7 mouse cellular contexts compared by ENCODE assay signal in the genomic region with DNA sequence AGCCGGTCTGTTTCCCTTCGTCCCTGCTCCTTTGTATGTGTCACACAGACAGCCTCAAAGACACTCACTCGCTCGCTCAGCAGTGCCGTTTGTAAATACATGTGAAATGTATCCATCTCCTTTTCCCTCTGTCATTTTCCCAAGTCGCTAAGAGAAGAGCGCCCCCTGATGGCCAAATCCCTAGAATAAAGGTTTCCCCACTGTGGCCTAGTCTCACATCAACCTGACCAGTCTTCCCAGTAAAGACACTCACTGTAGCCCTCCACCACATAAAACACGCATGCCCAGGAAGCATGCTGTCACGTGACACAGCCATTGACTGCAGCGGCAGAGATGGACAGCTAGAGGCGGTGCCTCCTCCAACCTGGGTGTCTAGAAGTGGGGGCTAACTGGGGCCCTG. TPM values are rescaled to one million over a fixed set of nuclear protein-coding genes. Genes with fewer than 3 reads are reported as not detected.
DNase-seq lines count a peak whose midpoint lies in the region; ATAC-seq and TF ChIP-seq lines count a peak whose summit lies in the region.

No protein-coding gene starts in this region.

- 37% methylated on average over 11 of the region's 11 CpGs for WGBS in kidney, postnatal 0 days
- 42% methylated on average over 11 of the region's 11 CpGs for WGBS in kidney, embryonic 15.5 days
- 39% methylated on average over 11 of the region's 11 CpGs for WGBS in midbrain, embryonic 13.5 days

- H3K4me1 ChIP-seq in kidney, postnatal 0 days (replicated peaks; ENCODE audit: insufficient read depth, low read length): no peaks in the 10 kb centered on the region
- peaks cover 11% of the 10 kb centered on the region; the same call in 1 of the 2 replicates for H3K4me1 ChIP-seq in kidney, embryonic 15.5 days
- peaks cover 6% of the 10 kb centered on the region; the same call in 1 of the 2 replicates for H3K4me1 ChIP-seq in midbrain, embryonic 13.5 days (replicated peaks)

- H3K9ac ChIP-seq in kidney, postnatal 0 days (ENCODE audit: low read depth, low read length): no peak overlapping the region
- no peak overlapping the region for H3K9ac ChIP-seq in kidney, embryonic 15.5 days
- no peak overlapping the region for H3K9ac ChIP-seq in midbrain, embryonic 13.5 days (replicated peaks)

- no peak overlapping the region for H3K4me3 ChIP-seq in kidney, postnatal 0 days (replicated peaks; ENCODE audit: low read depth, low read length)
- H3K4me3 ChIP-seq in kidney, embryonic 15.5 days (replicated peaks): no peak overlapping the region
- H3K4me3 ChIP-seq in midbrain, embryonic 13.5 days (replicated peaks): no peak overlapping the region

- H3K4me2 ChIP-seq in kidney, postnatal 0 days (ENCODE audit: low read length): no peak overlapping the region
- no peak overlapping the region for H3K4me2 ChIP-seq in kidney, embryonic 15.5 days
- no peak overlapping the region for H3K4me2 ChIP-seq in midbrain, embryonic 13.5 days (replicated peaks)

- no peaks in the 10 kb centered on the region for H3K36me3 ChIP-seq in kidney, postnatal 0 days (ENCODE audit: insufficient read depth, low read length)
- no peaks in the 10 kb centered on the region for H3K36me3 ChIP-seq in kidney, embryonic 15.5 days
- no peaks in the 10 kb centered on the region for H3K36me3 ChIP-seq in midbrain, embryonic 13.5 days

- H3K27ac ChIP-seq in kidney, postnatal 0 days: no peak overlapping the region
- no peak overlapping the region for H3K27ac ChIP-seq in kidney, embryonic 15.5 days
- H3K27ac ChIP-seq in midbrain, embryonic 13.5 days: no peak overlapping the region

- TF ChIP-seq CTCF in kidney, postnatal 0 days (IDR thresholded peaks at IDR 0.05; ENCODE audit: low read depth): peak; percentile 68

- H3K27me3 ChIP-seq in kidney, postnatal 0 days (ENCODE audit: insufficient read depth, low read length): no peaks in the 10 kb centered on the region
- no peaks in the 10 kb centered on the region for H3K27me3 ChIP-seq in kidney, embryonic 15.5 days
- H3K27me3 ChIP-seq in midbrain, embryonic 13.5 days: no peaks in the 10 kb centered on the region; the same call in 1 of the 2 replicates

- no peak for ATAC-seq in kidney, postnatal 0 days (replicated peaks; ENCODE audit: low FRiP score, low read depth)
- no peak for ATAC-seq in kidney, embryonic 15.5 days (replicated peaks; ENCODE audit: low FRiP score)
- ATAC-seq in midbrain, embryonic 13.5 days: peak; percentile 53; the same call in 1 of the 2 replicates
- no peak for ATAC-seq in monocyte, adult 5-6 weeks (replicated peaks; ENCODE audit: insufficient number of reproducible peaks, low FRiP score, low TSS enrichment, poor library complexity, severe bottlenecking)

- no peaks in the 10 kb centered on the region for H3K9me3 ChIP-seq in kidney, postnatal 0 days (replicated peaks; ENCODE audit: low read length)
- H3K9me3 ChIP-seq in kidney, embryonic 15.5 days (replicated peaks): no peaks in the 10 kb centered on the region
- H3K9me3 ChIP-seq in midbrain, embryonic 13.5 days: no peaks in the 10 kb centered on the region

- DNase-seq in kidney, postnatal 0 days (ENCODE audit: low spot score): peak; percentile 71
- peak; percentile 73 for DNase-seq in ES-CJ7 (ENCODE audit: low read depth, low spot score)
- peak; percentile 53 for DNase-seq in brain, adult 2 months (ENCODE audit: low read depth, low spot score)
- DNase-seq in induced T-regulatory cell, adult 2 months (ENCODE audit: low read depth): peak; percentile 50

RNA-seq across cellular contexts. Expression of a gene that starts 8.9 kb away (rescaled TPM):
- 19.1 and 19.7 TPM in 2 replicates for polyA plus RNA-seq in kidney, postnatal 0 days (2015; fragmentation: Nextera tagmentation; extraction: Ambion mirVana)
- polyA plus RNA-seq in kidney, embryonic 15.5 days (2015; fragmentation: Nextera tagmentation; extraction: Ambion mirVana): 24.7 and 25.4 TPM in 2 replicates
- polyA plus RNA-seq in midbrain, embryonic 13.5 days (2015; fragmentation: Nextera tagmentation; extraction: Ambion mirVana): 68.7 and 73.0 TPM in 2 replicates
- 0.86 to 1.9 TPM (median 1.3 TPM) in 3 replicates for total RNA-seq in monocyte, adult 5-6 weeks (2017)
